Mouse (Mus musculus) lung, postnatal 0 days (tissue): Measurements from ENCODE around the gene Rapgef2. TPM values are rescaled to one million over a fixed set of nuclear protein-coding genes. Genes with fewer than 3 reads are reported as not detected.
A peak's percentile ranks its signal among the peaks of the same experiment; 100 is the strongest.

Source experiments
- ATAC-seq: fragments of 200-750 bp; cut with Nextera tagmentation; 2 replicates; pipeline ENCODE4 v1.8.0; 2017; ENCODE audit warnings: moderate library complexity
- DNase-seq: peaks from one replicate; pipeline ENCODE4 v3.0.0-alpha.2; 2016; ENCODE audit warnings: low spot score
- H3K27ac ChIP-seq: fragments of 300-500 bp; sonication (generic); 2 replicates; pipeline ENCODE4 v1.5.1; 2014; ENCODE audit warnings: antibody characterized with exemption, mild to moderate bottlenecking, low read length, mixed read lengths
- H3K27me3 ChIP-seq: fragments of 300-500 bp; sonication (generic); replicated peaks from 2 replicates; pipeline ENCODE4 v1.6.1; 2014; ENCODE audit warnings: low read length, mixed read lengths; ENCODE audit not compliant: insufficient read depth
- H3K36me3 ChIP-seq: fragments of 300-500 bp; sonication (generic); 2 replicates; pipeline ENCODE4 v1.6.1; 2014; ENCODE audit warnings: low read length, mixed read lengths; ENCODE audit not compliant: insufficient read depth
- H3K4me1 ChIP-seq: fragments of 300-500 bp; sonication (generic); 2 replicates; pipeline ENCODE4 v1.6.1; 2014; ENCODE audit warnings: antibody characterized with exemption, low read depth, low read length, mixed read lengths; ENCODE audit not compliant: insufficient read depth
- H3K4me2 ChIP-seq: fragments of 300-500 bp; sonication (generic); replicated peaks from 2 replicates; pipeline ENCODE4 v1.6.1; 2014; ENCODE audit warnings: low read depth, mild to moderate bottlenecking, low read length, moderate library complexity, mixed read lengths
- H3K4me3 ChIP-seq: fragments of 300-500 bp; sonication (generic); 2 replicates; pipeline ENCODE4 v1.5.1; 2014; ENCODE audit warnings: low read depth, low read length
- H3K9ac ChIP-seq: fragments of 300-500 bp; sonication (generic); replicated peaks from 2 replicates; pipeline ENCODE4 v1.6.1; 2014; ENCODE audit warnings: low read depth, mild to moderate bottlenecking
- H3K9me3 ChIP-seq: fragments of 300-500 bp; sonication (generic); 2 replicates; pipeline ENCODE4 v1.6.1; 2016; ENCODE audit warnings: low read length, mixed read lengths
- CTCF ChIP-seq: IDR thresholded peaks from 2 replicates; pipeline ENCODE4 v1.5.1; 2016; ENCODE audit warnings: antibody characterized with exemption, mild to moderate bottlenecking
- EP300 ChIP-seq: IDR thresholded peaks from 2 replicates; pipeline ENCODE4 v1.6.1; 2016; ENCODE audit warnings: antibody characterized with exemption, mild to moderate bottlenecking, control low read depth
- WGBS: fragments of 180-500 bp; shearing (Covaris S2); extraction: QIAGEN DNeasy Blood & Tissue Kit; methylation state at CpG from one replicate; pipeline ENCODE4 v1.1.7; 2014; 5-methylcytosine and 5-hydroxymethylcytosine counted together
- polyA plus RNA-seq: library from polyadenylated mRNA; unstranded; fragments of >200 nt; fragmentation: Nextera tagmentation; extraction: Ambion mirVana; gene quantifications from 2 replicates; pipeline ENCODE4 v1.2.1, GENCODE M21; 2015

Gene Rapgef2
- polyA plus RNA-seq, 1 experiment from 2014 or later, result 5.8 TPM

DNA sequence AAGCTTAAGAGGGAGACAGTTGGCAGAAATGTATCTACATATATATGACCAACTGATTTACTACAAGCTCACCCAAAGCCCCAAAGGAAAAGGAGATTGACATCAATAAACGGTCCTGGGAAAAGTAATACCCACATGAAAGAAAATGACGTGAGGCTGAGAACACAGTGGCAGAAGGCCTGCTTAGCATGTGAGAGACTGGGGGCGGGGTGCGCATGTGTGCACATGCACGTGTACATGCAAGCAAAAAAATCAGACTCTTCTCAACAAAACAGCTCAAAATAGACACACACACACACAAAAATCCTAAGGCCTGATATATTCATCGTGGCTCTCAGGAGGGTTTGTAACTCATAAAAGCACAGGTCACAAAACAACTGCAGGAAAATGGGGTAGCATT, 60.4 kb downstream of the Rapgef2 start:
- H3K9me3 ChIP-seq, result no peaks in the 10 kb centered on the region
- no peak for TF ChIP-seq CTCF
- TF ChIP-seq EP300, result no peak
- ATAC-seq, result no peak

GRCm38 (mm10) chr3:79224352-79224751, 62.0 kb downstream of the Rapgef2 start:
- no peak overlapping the region for H3K4me3 ChIP-seq
- no peak overlapping the region for H3K27ac ChIP-seq
- WGBS, result 71% methylated on average over 7 of the region's 7 CpGs
- H3K27me3 ChIP-seq, result no peaks in the 10 kb centered on the region
- H3K4me1 ChIP-seq, result peaks cover 9% of the 10 kb centered on the region; the same call in 1 of the 2 replicates
- no peak for ATAC-seq
- H3K9me3 ChIP-seq, result no peaks in the 10 kb centered on the region
- no peak overlapping the region for H3K9ac ChIP-seq
- H3K4me2 ChIP-seq, result no peak overlapping the region
- DNase-seq, result no peak
- no peaks in the 10 kb centered on the region for H3K36me3 ChIP-seq
- TF ChIP-seq CTCF, result no peak
- TF ChIP-seq EP300, result no peak

More for the DNA sequence above, 60.4 kb downstream of the Rapgef2 start:
- WGBS, result 82% methylated on average over 6 of the region's 6 CpGs
- Histone ChIP-seq H3K9ac (no peak overlapping the region), H3K36me3 (no peaks in the 10 kb centered on the region), H3K27ac (no peak overlapping the region), H3K4me1 (peaks cover 9% of the 10 kb centered on the region; the same call in 1 of the 2 replicates), H3K27me3 (no peaks in the 10 kb centered on the region), H3K4me3 (no peak overlapping the region), H3K4me2 (no peak overlapping the region)
- no peak for DNase-seq

GRCm38 (mm10) chr3:79223281-79223680, 63.0 kb downstream of the Rapgef2 start:
- WGBS, result 27% methylated on average over 8 of the region's 8 CpGs
- DNase-seq, result no peak

DNA sequence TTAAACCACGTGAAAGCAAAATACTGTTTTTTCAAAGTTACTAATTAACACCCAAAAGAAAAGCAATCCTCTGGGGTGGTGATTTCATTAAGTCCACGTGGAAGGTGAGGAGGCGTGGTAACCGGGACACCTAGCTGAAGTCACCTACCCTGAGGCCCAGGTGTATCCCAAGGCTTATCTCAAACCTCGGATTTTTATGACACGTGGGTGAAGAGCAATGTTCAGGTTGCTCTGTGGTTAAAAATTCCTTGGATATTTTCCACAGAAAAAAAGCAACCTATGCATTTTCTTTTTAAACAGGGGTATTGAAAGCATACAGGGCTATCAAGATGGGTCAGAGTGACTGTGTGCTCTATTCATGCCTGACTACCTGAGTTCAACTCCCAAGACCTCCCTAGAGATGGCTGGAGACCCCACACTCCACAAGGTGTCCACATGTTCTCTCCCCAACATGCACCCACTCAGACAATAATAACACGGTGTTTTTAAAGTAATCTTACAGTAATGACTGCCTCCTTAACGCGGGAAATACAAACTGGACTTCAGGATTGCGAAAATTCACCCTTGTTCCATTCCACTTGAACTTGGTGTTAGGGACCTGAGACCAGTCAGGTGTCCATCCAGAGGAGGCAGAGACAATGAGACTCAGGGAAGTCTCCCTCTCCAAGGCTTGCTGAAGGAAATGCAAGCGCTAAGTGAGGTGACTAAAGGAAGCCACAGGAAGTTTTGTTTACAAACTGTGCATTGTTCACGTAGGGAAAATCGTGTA, 63.9 kb downstream of the Rapgef2 start:
- no peak overlapping the region for H3K4me2 ChIP-seq
- no peak for DNase-seq
- no peaks in the 10 kb centered on the region for H3K27me3 ChIP-seq
- WGBS, result 37% methylated on average over 13 of the region's 13 CpGs
- no peaks in the 10 kb centered on the region for H3K36me3 ChIP-seq
- H3K4me3 ChIP-seq, result no peak overlapping the region
- no peak overlapping the region for H3K27ac ChIP-seq
- H3K4me1 ChIP-seq, result peaks cover 14% of the 10 kb centered on the region; the same call in 1 of the 2 replicates
- no peak for ATAC-seq
- TF ChIP-seq EP300, result no peak
- TF ChIP-seq CTCF, result no peak
- no peaks in the 10 kb centered on the region for H3K9me3 ChIP-seq
- H3K9ac ChIP-seq, result no peak overlapping the region

More at GRCm38 (mm10) chr3:79223281-79223680, 63.0 kb downstream of the Rapgef2 start:
- Histone ChIP-seq H3K9me3 (no peaks in the 10 kb centered on the region), H3K4me3 (no peak overlapping the region), H3K4me2 (no peak overlapping the region), H3K9ac (no peak overlapping the region), H3K27ac (no peak overlapping the region), H3K36me3 (no peaks in the 10 kb centered on the region), H3K4me1 (peaks cover 10% of the 10 kb centered on the region; the same call in 1 of the 2 replicates), H3K27me3 (no peaks in the 10 kb centered on the region)
- ATAC-seq, result no peak
- TF ChIP-seq EP300, result no peak
- no peak; the same call in 1 of the 2 replicates for TF ChIP-seq CTCF

DNA sequence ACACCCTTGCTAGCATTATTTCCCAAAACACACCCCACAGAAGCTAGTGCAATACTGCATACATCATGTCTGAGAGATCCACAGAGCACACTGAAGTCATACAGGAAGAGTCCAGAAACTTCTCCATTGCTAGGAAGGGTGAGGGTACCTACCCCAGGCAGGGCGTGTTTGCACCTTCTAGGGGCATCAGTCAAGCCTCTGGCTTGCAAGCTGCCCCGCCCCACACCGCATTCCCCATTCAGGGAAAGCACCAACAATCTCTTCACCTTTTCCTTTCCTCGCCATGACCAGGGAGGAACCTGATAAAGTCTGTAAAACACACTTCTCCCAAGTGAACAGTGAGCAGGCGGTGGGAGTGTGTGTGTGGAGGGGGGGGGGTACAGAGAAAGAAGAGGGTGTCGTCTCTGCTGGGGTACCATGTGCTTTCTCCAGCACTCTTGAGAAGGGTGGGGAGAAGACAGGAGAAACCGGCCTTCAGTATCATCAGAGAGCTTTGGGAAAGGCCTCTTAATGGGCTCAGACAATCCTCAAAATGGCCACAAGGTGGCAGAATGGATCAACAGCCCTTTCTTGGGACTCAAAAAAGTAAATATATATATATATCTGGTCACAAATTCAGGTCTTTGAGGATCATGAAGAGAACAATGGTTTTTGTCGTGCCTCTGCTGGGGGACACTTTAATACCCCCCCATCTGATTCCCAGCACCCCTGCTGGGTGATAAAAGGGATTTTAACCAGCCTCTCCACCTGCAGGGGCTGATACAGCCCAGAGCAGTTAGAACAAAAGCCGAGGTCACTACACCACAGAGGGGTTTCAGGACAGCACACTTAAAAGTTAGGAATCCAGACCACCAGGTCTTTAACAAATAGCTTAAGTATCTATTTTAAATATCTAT, 64.8 kb downstream of the Rapgef2 start:
- Histone ChIP-seq H3K36me3 (no peaks in the 10 kb centered on the region), H3K9me3 (no peaks in the 10 kb centered on the region), H3K9ac (no peak overlapping the region), H3K4me2 (no peak overlapping the region), H3K27me3 (no peaks in the 10 kb centered on the region), H3K4me3 (no peak overlapping the region), H3K4me1 (peaks cover 14% of the 10 kb centered on the region; the same call in 1 of the 2 replicates), H3K27ac (no peak overlapping the region)
- TF ChIP-seq CTCF, result peak; percentile 78
- no peak for TF ChIP-seq EP300
- 43% methylated on average over 9 of the region's 9 CpGs for WGBS
- DNase-seq (peak; percentile 83), ATAC-seq (peak; percentile 39)
